Mouse (Mus musculus) heart, postnatal 36 days (tissue): ENCODE data around the gene Olfr1113. TPM values are rescaled to one million over a fixed set of nuclear protein-coding genes. Genes with fewer than 3 reads are reported as not detected.
"Not testable (repeated sequence)": the region's sequence is repeated elsewhere in the genome, so short reads cannot be mapped to it uniquely, and the experiment has no call there.

ENCODE experiments used
- DNase-seq, 2 experiments: peaks; one replicate each; pipeline ENCODE4 v3.0.0; 2021 to 2022
- intact Hi-C: fragments of 180-260 bp; cut with DNase I; formaldehyde crosslinking; loops from one replicate; pipeline ENCODE4 v1.15.1; 2025
- microRNA-seq, 2 experiments: library from miRNA; unstranded; fragments of <30 nt; microRNA quantifications; one replicate each; pipeline ENCODE4 v1.2.0; 2021; ENCODE audit warnings: borderline number of aligned reads in 2 of 2
- total RNA-seq, 2 experiments: library from RNA; stranded (reverse); gene quantifications; 2 replicates each; pipeline ENCODE4 v1.2.3; 2021

The Olfr1113 gene
- total RNA-seq = not detected

DNA sequence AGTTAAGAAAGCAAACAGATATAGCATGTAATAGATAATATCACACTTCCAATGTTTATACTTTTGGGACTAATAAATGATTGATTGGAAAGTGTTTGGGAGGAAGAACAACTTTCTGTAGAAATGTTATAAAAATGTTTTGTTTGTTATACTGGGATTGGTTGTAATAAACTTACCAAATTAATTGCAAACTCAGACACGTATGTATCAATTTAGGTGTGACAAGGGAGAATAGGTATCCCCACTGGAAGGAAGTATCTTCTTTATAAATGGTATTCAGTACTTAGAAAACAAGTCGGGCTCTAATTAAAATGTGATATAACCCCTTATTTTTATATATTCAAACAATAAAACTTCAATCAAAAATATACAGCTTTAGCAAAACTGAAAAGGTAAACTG lies at the start of gene Olfr1113:
Gene Olfr1113 (plus strand): TSS at position 301 of the 400 bp plus-strand sequence.
- no peak for DNase-seq
- intact Hi-C loops = no loop called here

DNA sequence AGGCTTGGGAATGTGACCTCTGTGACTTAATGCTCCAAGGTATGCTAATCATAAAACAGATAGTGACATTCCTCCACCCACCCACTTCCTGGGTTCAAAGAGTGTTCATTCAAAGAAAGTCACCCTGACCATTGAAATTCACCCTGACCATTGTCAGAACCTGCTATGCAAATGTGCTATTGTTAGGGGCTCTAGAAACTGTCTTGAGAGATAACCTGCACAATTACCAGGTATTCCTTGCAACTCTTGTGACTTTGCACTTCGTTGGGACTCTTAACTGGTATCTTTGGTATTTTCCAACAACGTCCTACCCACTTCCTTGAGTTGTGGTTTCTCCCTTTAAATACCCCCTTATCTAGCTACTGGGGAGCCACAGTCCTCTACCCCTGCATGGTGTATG lies 41.0 kb upstream of the Olfr1113 start:
- DNase-seq, intact Hi-C loops: not testable (repeated sequence)

DNA sequence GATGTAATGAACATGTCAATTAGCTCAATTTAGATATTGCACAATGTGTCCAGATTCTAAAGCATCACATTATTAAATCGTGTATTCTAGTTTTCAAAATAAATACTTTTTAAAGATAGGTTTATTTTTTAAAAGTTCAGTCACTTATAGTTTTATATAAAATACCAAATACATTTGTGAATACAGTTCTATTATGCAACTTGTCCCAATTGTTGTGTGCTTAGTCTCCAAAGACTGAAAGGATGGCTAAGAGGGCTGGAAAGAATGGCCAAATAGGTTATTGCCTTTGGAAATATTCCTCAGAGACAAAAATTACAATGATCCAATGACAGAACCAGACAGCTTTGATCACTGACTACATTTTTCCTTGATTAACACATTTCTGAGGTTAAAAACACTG lies 21.3 kb upstream of the Olfr1113 start, which contains the start of gene Olfr1112:
Gene Olfr1112 (plus strand): TSS at position 301 of the 400 bp plus-strand sequence.
- intact Hi-C loops = no loop called here
- no peak for DNase-seq

DNA sequence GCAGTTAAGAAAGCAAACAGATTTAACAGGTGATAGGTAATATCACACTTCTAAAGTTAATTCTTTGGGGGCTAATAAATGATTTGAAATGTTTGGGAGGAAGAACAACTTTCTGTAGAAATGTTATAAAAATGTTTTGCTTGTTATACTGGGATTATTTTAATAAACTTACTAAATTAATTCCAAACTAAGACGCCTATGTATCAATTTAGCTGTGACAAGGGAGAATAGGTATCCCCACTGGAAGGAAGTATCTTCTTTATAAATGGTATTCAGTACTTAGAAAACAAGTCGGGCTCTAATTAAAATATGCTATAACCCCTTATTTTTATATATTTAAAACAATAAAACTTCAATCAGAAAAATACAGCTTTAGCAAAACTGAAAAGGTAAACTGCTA lies 38.9 kb downstream of the Olfr1113 start, which contains the start of gene Olfr1115:
Gene Olfr1115 (plus strand): TSS at position 301 of the 400 bp plus-strand sequence.
- DNase-seq = no peak
- intact Hi-C loops = no loop called here

Small RNA genes within 50 kb of the gene (microRNA-seq; reads per million reads assigned to microRNA genes)
- gene Gm27438 = 0 reads per million in 2 experiments

Other genes starting within 250 kb of the Olfr1113 start
- not detected for gene Olfr1099, start 248.3 kb upstream of the Olfr1113 start, total RNA-seq
- gene Olfr1100, start 229.0 kb upstream of the Olfr1113 start, total RNA-seq = not detected
- gene Olfr1101, start 217.7 kb upstream of the Olfr1113 start, total RNA-seq = not detected
- not detected for gene Olfr1102, start 210.6 kb upstream of the Olfr1113 start, total RNA-seq
- gene Olfr1104, start 181.9 kb upstream of the Olfr1113 start, total RNA-seq = not detected
- not detected for gene Olfr1105, start 172.4 kb upstream of the Olfr1113 start, total RNA-seq
- gene Olfr1106, start 156.7 kb upstream of the Olfr1113 start, total RNA-seq = not detected
- gene Olfr1107, start 133.2 kb upstream of the Olfr1113 start, total RNA-seq = not detected
- not detected for gene Olfr1109, start 113.0 kb upstream of the Olfr1113 start, total RNA-seq
- not detected for gene Olfr259, start 94.4 kb upstream of the Olfr1113 start, total RNA-seq
- gene Olfr1110, start 68.7 kb upstream of the Olfr1113 start, total RNA-seq = not detected
- gene Olfr1111, start 56.3 kb upstream of the Olfr1113 start, total RNA-seq = not detected
- gene Olfr1112, start 21.2 kb upstream of the Olfr1113 start, total RNA-seq = not detected
- not detected for gene Olfr1115, start 39.0 kb downstream of the Olfr1113 start, total RNA-seq
- gene Olfr1116, start 58.6 kb downstream of the Olfr1113 start, total RNA-seq = not detected
- gene Olfr1118, start 98.6 kb downstream of the Olfr1113 start, total RNA-seq = not detected
- gene Olfr1120, start 145.8 kb downstream of the Olfr1113 start, total RNA-seq = not detected
- not detected for gene Olfr1121, start 160.9 kb downstream of the Olfr1113 start, total RNA-seq
- not detected for gene Olfr1122, start 176.9 kb downstream of the Olfr1113 start, total RNA-seq
- not detected for gene Olfr1123, start 207.7 kb downstream of the Olfr1113 start, total RNA-seq
- gene Olfr1124, start 221.3 kb downstream of the Olfr1113 start, total RNA-seq = not detected
- not detected for gene Olfr1126, start 245.0 kb downstream of the Olfr1113 start, total RNA-seq